In genomic region chr11:109474086-109474742, GRCm38 (mm10) we compare ENCODE assay signal across 8 mouse cellular contexts. TPM values are rescaled to one million over a fixed set of nuclear protein-coding genes. Genes with fewer than 3 reads are reported as not detected.
A peak's percentile ranks its signal among the peaks of the same experiment; 100 is the strongest.
DNase-seq lines count a peak whose midpoint lies in the region; ATAC-seq and TF ChIP-seq lines count a peak whose summit lies in the region.

No protein-coding gene starts in this region.

- WGBS in lung, postnatal 0 days, result 12% methylated on average over 12 of the region's 14 CpGs
- 11% methylated on average over 14 of the region's 14 CpGs for WGBS in intestine, embryonic 16.5 days

- DNase-seq in cerebellum, adult 8-10 months, result no peak
- peak; percentile 13 for DNase-seq in lung, postnatal 0 days (ENCODE audit: low spot score)
- DNase-seq in lung, postnatal 14 days, result no peak
- peak; percentile 66 for DNase-seq in naive thymus-derived CD4-positive, alpha-beta T cell, adult 2 months (ENCODE audit: low read depth)
- DNase-seq in gastrocnemius, postnatal 10 days, result no peak
- no peak for DNase-seq in layer of hippocampus, adult 11-12 months (ENCODE audit: low spot score)

- no peak for TF ChIP-seq CTCF in lung, postnatal 0 days (IDR thresholded peaks at IDR 0.05)

- no peak overlapping the region for H3K9ac ChIP-seq in lung, postnatal 0 days (replicated peaks; ENCODE audit: low read depth)
- H3K9ac ChIP-seq in intestine, embryonic 16.5 days (ENCODE audit: low read depth, low read length), result peak overlapping the region; percentile 92

- TF ChIP-seq EP300 in lung, postnatal 0 days (IDR thresholded peaks at IDR 0.05), result no peak

- H3K4me2 ChIP-seq in lung, postnatal 0 days (replicated peaks; ENCODE audit: low read depth, low read length), result peak overlapping the region; percentile 100
- H3K4me2 ChIP-seq in intestine, embryonic 16.5 days (ENCODE audit: low read depth, low read length), result peak overlapping the region; percentile 91

- no peaks in the 10 kb centered on the region for H3K9me3 ChIP-seq in lung, postnatal 0 days (ENCODE audit: low read length)
- no peaks in the 10 kb centered on the region for H3K9me3 ChIP-seq in intestine, embryonic 16.5 days (ENCODE audit: control insufficient read depth, low read length)

- H3K27ac ChIP-seq in lung, postnatal 0 days (ENCODE audit: low read length), result no peak overlapping the region
- H3K27ac ChIP-seq in intestine, embryonic 16.5 days (ENCODE audit: low read length), result peak overlapping the region; percentile 91

- H3K4me3 ChIP-seq in lung, postnatal 0 days (ENCODE audit: low read depth, low read length), result peak overlapping the region; percentile 71
- peak overlapping the region; percentile 80 for H3K4me3 ChIP-seq in intestine, embryonic 16.5 days (ENCODE audit: low read length)

- H3K36me3 ChIP-seq in lung, postnatal 0 days (ENCODE audit: insufficient read depth, low read length), result no peaks in the 10 kb centered on the region
- H3K36me3 ChIP-seq in intestine, embryonic 16.5 days (ENCODE audit: control insufficient read depth, insufficient read depth, low read length), result no peaks in the 10 kb centered on the region

- peaks cover 4% of the 10 kb centered on the region; the same call in 1 of the 2 replicates for H3K4me1 ChIP-seq in lung, postnatal 0 days (ENCODE audit: insufficient read depth, low read depth, low read length)
- peaks cover 9% of the 10 kb centered on the region; the same call in 1 of the 2 replicates for H3K4me1 ChIP-seq in intestine, embryonic 16.5 days (ENCODE audit: control insufficient read depth, insufficient read depth, low read length)

- peaks cover 8% of the 10 kb centered on the region; the same call in 1 of the 2 replicates for H3K27me3 ChIP-seq in lung, postnatal 0 days (replicated peaks; ENCODE audit: insufficient read depth, low read length)
- H3K27me3 ChIP-seq in intestine, embryonic 16.5 days (replicated peaks; ENCODE audit: control insufficient read depth, insufficient read depth, low read length), result no peaks in the 10 kb centered on the region

- 0 out of 2 replicates have a peak, but pooled peaks have one; percentile 9 for ATAC-seq in cerebellum, adult (ENCODE audit: insufficient number of reproducible peaks, low FRiP score, low TSS enrichment)
- no peak for ATAC-seq in lung, postnatal 0 days
- ATAC-seq in intestine, embryonic 16.5 days, result peak; percentile 10

RNA-seq across cellular contexts. Expression of gene Slc16a6, which starts 0.8 kb away (rescaled TPM):
- 1.8 and 2.3 TPM in 2 replicates for polyA plus RNA-seq in lung, postnatal 0 days (2015; fragmentation: Nextera tagmentation; extraction: Ambion mirVana)
- polyA plus RNA-seq in intestine, embryonic 16.5 days (2015; fragmentation: Nextera tagmentation; extraction: Ambion mirVana), result 26.6 and 33.9 TPM in 2 replicates
- 10 to 100 TPM; 18.6 to 20.8 TPM for total RNA-seq in gastrocnemius, postnatal 10 days (2021)

RNA-seq across cellular contexts. Expression of gene Arsg, which starts 1.0 kb away (rescaled TPM):
- 6.6 and 7.1 TPM in 2 replicates for polyA plus RNA-seq in lung, postnatal 0 days (2015; fragmentation: Nextera tagmentation; extraction: Ambion mirVana)
- 3.1 and 4.6 TPM in 2 replicates for polyA plus RNA-seq in intestine, embryonic 16.5 days (2015; fragmentation: Nextera tagmentation; extraction: Ambion mirVana)
- 10 to 100 TPM in 1 of 2 experiments, 1 to 10 TPM in 1; 9.3 to 12.3 TPM for total RNA-seq in gastrocnemius, postnatal 10 days (2021)

RNA-seq across cellular contexts. Expression of gene Amz2, which starts 48.5 kb away (rescaled TPM):
- polyA plus RNA-seq in lung, postnatal 0 days (2015; fragmentation: Nextera tagmentation; extraction: Ambion mirVana), result 23.6 and 28.8 TPM in 2 replicates
- polyA plus RNA-seq in intestine, embryonic 16.5 days (2015; fragmentation: Nextera tagmentation; extraction: Ambion mirVana), result 35.9 and 39.1 TPM in 2 replicates
- 10 to 100 TPM; 48.8 to 49.5 TPM for total RNA-seq in gastrocnemius, postnatal 10 days (2021)

Comparison
In these comparisons a context has a peak if more than half of its experiments do, and no peak if none do; other contexts are left out.
1. DNase-seq: peak in lung, postnatal 0 days (single experiment) and naive thymus-derived CD4-positive, alpha-beta T cell, adult 2 months (single experiment); none in cerebellum, adult 8-10 months (single experiment), lung, postnatal 14 days (single experiment), gastrocnemius, postnatal 10 days (single experiment) and layer of hippocampus, adult 11-12 months (single experiment).